Mouse (Mus musculus) lung, postnatal 0 days (tissue): Measurements from ENCODE around the gene Mob3b.

Experiments used
- CTCF ChIP-seq: IDR thresholded peaks from 2 replicates; pipeline ENCODE4 v1.5.1; 2016; ENCODE audit warnings: antibody characterized with exemption, mild to moderate bottlenecking
- EP300 ChIP-seq: IDR thresholded peaks from 2 replicates; pipeline ENCODE4 v1.6.1; 2016; ENCODE audit warnings: antibody characterized with exemption, mild to moderate bottlenecking, control low read depth

GRCm38 (mm10) chr4:35201700-35202099, 44.4 kb upstream of the Mob3b start:
- TF ChIP-seq EP300 (no peak), CTCF (no peak)
